Mouse (Mus musculus) midbrain, embryonic 10.5 days (tissue): ENCODE data around the gene Pou4f1. TPM values are rescaled to one million over a fixed set of nuclear protein-coding genes. Genes with fewer than 3 reads are reported as not detected.

Experiments
- DNase-seq: peaks from one replicate; pipeline ENCODE4 v3.0.0-alpha.2; 2017; ENCODE audit warnings: low spot score
- H3K27ac ChIP-seq: fragments of 300-500 bp; sonication (generic); replicated peaks from 2 replicates; pipeline ENCODE4 v1.5.1; 2016; ENCODE audit warnings: mild to moderate bottlenecking
- H3K27me3 ChIP-seq: fragments of 300-500 bp; sonication (generic); 2 replicates; pipeline ENCODE4 v1.6.1; 2016; ENCODE audit warnings: low read depth, mild to moderate bottlenecking; ENCODE audit not compliant: poor library complexity, severe bottlenecking
- H3K36me3 ChIP-seq: fragments of 300-500 bp; sonication (generic); 2 replicates; pipeline ENCODE4 v1.6.1; 2016; ENCODE audit warnings: mild to moderate bottlenecking, moderate library complexity
- H3K4me1 ChIP-seq: fragments of 300-500 bp; sonication (generic); 2 replicates; pipeline ENCODE4 v1.6.1; 2016
- H3K4me3 ChIP-seq: fragments of 300-500 bp; sonication (generic); 2 replicates; pipeline ENCODE4 v1.5.1; 2016; ENCODE audit warnings: mild to moderate bottlenecking, moderate library complexity
- H3K9me3 ChIP-seq: fragments of 300-500 bp; sonication (generic); replicated peaks from 2 replicates; pipeline ENCODE4 v1.6.1; 2016; ENCODE audit warnings: mild to moderate bottlenecking
- WGBS: fragments of 180-500 bp; shearing (Covaris S2); methylation state at CpG from one replicate; pipeline ENCODE4 v1.1.7; 2016; 5-methylcytosine and 5-hydroxymethylcytosine counted together
- polyA plus RNA-seq: library from polyadenylated mRNA; unstranded; fragments of >200 nt; fragmentation: Nextera tagmentation; extraction: Ambion mirVana; gene quantifications from 2 replicates; pipeline ENCODE4 v1.2.1, GENCODE M21; 2016

The Pou4f1 gene
- polyA plus RNA-seq, 1 experiment from 2014 or later: 24.5 TPM

- Histone ChIP-seq H3K9me3 (no peaks in the 10 kb centered on the region), H3K27ac (no peak overlapping the region), H3K4me3 (no peak overlapping the region), H3K4me1 (no peaks in the 10 kb centered on the region), H3K27me3 (no peaks in the 10 kb centered on the region), H3K36me3 (no peaks in the 10 kb centered on the region)
- DNase-seq: no peak
- 79% methylated on average over 14 of the region's 14 CpGs for WGBS
Measured at GRCm38 (mm10) chr14:104423688-104424470, 43.9 kb downstream of the Pou4f1 start.

Other genes starting within 250 kb of the Pou4f1 start
- 41.8 and 44.3 TPM in 2 replicates for gene Rnf219, start 54.6 kb upstream of the Pou4f1 start, polyA plus RNA-seq